Mouse (Mus musculus): ENCODE results near the gene Sco2.

DNA sequence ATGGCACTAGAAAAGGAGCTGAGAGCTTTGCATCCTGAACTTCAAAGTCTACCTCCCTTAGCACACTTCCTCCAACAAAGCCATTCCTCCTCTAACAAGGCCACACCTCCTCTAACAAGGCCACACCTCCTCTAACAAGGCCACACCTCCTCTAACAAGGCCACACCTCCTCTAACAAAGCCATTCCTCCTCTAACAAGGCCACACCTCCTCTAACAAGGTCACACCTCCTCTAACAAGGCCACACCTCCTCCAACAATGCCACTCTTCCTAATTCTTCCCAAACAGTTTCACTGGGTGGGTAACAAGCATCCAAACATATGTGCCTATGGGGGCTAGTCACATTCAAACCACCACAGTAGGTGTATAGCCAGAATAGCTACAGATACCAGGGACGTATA lies 28.8 kb upstream of the Sco2 start:
- no peak for TF ChIP-seq CTCF (IDR thresholded peaks at IDR 0.05; ENCODE audit: insufficient read depth, low read depth, low read length)
- TF ChIP-seq POLR2A (IDR thresholded peaks at IDR 0.05; ENCODE audit: insufficient read depth, low read depth, low read length): no peak

Data from olfactory bulb, adult 2 months (tissue).